Mouse (Mus musculus) thymus, postnatal 10 days (tissue): ENCODE data around the gene Mpzl2.

ENCODE experiments used
- DNase-seq, 2 experiments: peaks; one replicate each; pipeline ENCODE4 v3.0.0; 2021; ENCODE audit warnings: low spot score in 2 of 2

Mpzl2 gene

DNA sequence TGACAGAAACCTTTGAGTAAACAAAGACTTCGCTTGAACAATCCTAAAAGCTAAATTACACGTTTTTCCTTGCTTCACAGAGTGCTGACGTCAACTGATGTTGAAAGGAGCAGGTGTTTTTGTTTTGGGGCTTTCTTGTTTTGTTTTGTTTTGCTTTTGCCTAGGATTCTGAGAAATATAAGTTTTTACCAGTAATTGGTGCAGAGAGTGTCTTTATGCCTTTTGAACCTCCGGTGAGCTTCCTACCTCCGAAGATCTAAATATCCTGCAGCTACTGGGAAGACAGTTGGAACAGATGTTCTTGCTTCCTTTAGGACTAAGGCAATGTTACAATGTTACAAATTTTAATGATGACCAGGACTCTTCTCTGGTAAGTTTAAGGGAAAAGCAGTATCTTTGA is at the start of gene Mpzl2:
Gene Mpzl2 (plus strand): TSS at position 301 of the 400 bp plus-strand sequence.
- DNase-seq, result no peak

DNA sequence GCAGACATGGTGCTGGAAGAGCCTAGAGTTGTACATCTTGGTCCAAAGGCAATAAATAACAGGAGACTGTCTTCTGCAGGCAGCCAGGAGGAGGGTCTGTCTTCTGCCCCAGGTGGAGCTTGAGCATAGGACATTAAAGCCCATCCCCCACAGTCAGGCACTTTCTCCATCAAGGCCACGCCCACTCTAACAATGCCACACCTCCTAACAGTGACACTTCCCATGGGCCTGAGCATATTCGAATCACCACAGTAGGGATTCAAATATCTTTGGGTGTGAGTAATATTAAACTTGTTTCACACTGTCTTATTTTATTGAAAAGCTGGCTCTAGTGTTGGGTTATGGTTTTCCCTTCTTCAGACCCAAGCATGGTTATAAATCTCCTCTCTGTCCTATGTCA is 47.8 kb upstream of the Mpzl2 start:
- DNase-seq, result no peak

DNA sequence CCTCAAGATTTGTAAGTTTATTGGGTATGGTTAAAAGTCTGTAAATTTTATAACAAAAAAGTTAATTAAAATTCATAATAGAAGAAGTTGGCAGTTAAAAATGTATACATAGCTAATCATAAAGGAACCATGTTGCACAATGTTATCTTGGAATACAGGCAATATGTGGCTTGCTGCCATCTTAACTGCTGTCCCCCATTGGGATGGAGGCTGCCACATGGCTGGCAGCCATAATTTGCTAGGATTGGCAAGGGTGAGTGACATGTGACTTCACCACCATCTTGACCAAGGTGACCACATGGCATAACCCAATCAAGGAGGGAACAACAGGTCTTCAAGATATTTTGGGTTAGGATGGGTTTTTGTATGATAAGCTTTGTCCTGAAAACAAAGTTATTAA is 47.3 kb upstream of the Mpzl2 start:
- no peak for DNase-seq

DNA sequence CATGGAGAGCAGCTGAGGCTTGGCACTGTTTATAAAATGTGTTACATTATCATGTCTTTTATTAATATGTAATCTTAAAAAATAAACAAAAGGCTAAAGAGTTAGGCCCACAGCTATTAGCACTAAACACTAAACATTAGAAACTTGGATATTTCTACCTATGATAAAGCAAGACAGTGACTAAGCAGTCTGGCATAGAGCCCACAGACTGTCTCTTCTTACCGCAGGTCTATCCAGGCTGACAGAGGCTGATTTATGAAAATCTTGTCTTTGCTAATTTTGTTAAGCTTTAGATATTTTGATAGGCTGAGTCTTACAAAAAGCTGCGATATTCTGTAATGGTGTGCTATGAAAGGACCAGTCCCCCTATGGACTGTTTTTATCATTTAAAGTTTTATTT is 46.3 kb upstream of the Mpzl2 start:
- no peak for DNase-seq

DNA sequence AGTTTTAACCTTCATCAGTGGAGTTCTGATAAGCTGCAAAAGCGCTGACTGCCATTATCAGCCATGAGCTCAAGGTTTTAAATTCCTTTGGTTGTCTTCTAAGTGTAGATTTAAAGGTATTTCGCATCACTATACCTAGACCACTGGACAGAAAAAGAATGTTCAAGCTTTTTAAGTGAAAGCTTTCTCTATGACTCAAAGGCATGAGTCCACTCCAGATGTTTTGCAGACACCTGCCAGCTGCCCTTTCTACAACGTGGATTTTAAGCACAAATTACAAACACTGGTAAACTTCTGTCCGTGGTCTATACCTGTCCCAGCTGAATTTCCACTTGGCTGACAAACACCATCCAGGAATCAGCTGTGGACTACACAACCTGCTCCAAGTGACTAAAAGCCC is 44.6 kb upstream of the Mpzl2 start:
- DNase-seq, result no peak

DNA sequence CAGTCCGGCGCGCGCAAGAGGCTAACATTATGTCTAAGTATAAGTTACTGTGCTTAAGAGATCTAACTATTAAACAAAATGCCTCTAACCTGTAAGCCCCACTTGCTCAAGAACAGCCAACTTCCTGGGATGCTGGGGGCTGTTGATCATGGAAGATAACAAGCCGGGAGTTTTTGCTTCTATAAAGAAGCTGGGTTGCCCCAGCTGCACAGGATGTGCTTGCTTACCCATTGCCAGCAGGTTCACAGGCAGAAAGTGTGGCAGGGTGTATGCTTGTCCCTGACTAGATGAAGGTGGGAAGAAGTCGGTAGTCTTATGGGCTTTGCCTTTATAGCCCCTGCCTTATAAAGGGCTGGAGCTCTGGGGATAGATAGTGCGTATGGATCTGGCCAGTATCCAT is 43.0 kb upstream of the Mpzl2 start:
- peak; percentile 56 to 63 for DNase-seq

DNA sequence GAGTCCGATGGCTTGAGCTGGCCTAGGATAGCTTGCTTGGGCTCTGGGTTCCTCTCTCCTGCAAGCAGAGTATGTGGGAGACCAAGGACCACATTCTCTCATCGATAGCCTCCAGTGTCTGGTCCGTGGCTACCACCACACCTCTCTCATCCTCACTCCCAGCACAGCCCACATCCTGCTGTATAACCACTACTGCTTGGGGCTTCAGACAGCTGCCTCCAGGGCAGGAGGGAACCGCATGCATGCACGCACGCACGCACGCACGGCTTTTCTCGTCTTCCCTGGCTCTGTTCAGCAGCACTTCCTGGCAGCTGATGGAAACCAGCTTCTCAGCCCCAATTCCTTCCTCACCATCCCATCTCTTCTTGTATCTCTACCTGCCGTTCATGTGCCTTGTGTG is 41.5 kb upstream of the Mpzl2 start:
- DNase-seq, result peak in 1 of 2 experiments; percentile 59

DNA sequence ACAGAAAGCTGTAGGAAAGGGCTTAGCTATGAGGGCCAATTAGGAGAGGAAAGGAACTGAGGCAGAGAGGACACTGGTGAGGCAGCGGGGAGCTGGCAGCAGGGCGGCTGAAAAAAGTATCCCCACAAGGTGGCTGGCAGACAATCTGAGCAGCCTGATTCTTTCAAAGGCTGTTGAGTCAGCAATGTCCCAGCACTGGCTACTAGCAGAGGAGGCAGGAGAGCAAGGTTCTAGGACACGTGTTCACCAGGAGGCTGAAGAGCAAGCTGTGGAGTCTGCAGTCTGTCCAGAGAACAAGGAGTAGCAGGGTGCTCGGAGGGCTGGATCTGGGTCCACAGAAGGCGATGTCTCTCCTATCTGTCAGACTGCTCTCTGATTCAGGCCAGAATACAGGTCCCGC is 40.4 kb upstream of the Mpzl2 start:
- peak in 1 of 2 experiments; percentile 33 for DNase-seq

DNA sequence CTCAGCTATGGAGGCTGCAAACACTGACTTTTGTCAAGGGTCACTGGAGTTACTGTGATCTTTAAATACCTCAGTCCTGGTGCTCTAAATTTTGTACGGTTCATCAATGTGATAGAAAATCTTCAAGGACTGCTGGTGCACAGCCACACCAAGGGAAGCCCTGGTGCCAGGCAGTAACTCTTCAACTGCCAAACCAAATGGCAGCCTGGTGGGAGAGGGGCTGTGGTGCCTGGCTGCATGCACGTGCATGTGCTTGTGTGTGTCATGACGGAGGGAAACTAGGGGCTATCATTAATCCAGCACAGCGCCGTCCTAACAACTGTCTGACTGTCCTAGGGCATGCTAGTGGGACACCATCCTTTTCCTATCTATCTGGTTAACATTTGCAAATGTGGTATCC is 39.8 kb upstream of the Mpzl2 start:
- DNase-seq, result no peak

DNA sequence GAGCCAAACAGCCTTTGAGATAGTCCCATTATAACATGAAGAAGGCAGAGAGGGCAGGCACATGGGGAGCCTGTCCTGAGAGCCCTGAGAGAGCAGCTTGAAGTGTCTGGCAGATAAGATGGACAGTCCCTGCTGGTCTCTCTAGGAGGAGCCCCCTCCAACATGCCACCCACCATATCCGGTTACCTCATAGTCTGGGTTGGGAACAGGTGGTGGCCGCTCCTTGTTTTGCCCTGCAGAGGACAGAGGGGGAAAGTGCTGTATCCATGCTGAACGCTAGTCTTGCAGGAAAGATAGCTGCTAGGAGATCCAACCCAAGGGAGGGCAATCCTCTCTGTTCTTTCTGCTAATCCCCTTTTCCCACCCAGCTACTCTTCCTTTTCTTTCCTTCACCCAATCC is 39.4 kb upstream of the Mpzl2 start:
- no peak for DNase-seq

DNA sequence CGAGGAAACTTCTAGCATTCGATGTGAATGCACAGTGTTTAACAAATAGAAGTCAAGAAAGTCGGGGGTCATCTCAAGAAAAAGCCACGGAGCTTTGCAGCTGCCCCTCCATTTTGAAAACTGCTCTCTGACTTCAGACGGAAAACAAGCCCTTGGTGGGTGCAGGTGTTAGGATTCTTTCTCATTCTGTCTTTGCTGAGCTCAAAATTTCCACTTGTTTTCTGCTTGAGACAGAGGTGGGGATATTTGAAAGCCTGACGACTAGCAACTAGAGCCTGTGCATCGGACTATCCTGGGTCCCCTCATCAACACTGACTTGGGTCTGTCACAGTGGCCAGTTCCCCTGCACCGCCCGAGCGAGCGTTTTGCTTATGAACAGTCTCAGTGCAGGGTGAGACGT is 32.2 kb upstream of the Mpzl2 start:
- no peak for DNase-seq

DNA sequence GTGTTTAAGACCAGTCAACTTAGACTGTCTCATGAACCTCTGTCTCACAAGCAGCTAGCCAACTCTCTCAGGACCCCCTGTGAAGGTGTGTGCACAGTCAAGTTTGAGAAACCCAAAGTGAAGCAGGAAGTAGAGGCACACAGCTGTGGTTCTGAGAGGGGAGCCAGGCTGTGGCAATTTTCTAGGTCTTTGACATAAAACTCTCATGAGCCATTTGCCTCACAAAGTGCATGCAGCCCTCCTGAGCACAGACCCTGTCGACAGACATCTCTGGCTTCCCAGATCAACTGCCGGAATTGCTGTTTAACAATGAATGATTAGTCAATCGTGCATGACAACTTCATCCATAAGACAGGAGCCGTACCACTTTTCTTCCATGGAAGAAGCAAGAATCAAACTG is 31.3 kb upstream of the Mpzl2 start:
- peak; percentile 69 to 71 for DNase-seq

DNA sequence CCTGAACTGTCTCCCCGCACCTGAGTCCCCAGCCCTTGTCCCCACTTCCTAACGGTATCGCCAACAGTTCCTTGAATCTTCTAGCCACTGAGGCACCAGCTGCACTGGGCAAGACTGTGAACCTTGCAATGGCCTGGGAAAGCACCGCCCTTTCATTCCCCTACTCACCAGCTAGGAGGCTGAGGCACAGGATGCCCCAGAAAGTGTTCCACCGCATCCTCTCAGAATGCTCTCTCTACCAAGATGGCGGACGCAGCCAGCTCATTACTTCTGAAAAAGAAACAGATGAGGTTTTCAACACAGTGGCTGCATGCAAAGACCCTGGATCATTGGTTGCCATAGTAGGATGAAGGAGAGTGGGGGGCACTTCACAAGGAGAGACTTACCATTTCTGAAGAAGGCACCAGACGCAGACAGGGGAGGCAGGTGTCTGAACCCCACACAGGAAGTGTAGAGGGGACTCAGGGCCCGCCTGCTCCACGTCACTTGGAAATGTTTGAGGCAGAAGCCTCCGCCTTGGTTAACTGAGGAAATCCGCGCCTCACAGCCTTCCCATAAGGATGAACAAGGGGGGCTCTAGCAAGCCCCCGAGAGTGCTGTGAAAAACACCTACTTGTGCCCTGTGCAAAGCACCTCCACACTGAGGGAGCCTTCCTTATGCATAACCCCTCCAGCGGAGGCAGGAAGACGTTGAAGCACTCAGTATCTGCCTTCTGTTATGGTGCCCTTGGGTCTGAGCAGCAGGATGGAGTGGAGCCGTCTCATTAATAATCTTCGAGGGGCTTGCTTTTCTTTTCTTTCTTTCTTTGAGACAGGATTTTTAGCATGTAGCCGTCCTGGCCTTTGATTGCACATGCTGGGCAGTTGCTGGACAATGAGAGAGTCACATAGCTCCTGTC is 30.2 kb upstream of the Mpzl2 start, which contains the start of gene Cd3e:
Gene Cd3e (minus strand): TSS at position 448 of the 899 bp plus-strand sequence.
- DNase-seq, result peak; percentile 75 to 84

DNA sequence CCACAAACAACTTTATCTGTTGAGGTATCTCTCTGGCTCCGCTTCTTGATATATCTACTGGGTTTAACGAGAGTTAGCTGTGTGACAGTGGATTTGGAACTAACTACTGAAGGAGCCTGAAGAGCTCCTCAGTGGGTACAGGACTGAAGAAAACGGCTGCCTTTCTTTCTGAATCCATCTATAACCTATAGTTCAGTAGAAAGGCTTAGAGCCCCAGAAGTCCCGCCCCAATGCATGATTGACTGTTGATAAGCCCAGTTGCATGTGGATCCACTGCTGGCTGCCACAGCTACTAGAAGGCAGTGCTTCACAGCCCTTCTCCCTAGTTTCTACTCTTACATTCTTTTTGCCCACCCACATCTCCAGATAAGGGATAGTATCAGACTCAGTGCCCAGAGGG is 29.1 kb upstream of the Mpzl2 start:
- DNase-seq, result peak; percentile 69 to 71

DNA sequence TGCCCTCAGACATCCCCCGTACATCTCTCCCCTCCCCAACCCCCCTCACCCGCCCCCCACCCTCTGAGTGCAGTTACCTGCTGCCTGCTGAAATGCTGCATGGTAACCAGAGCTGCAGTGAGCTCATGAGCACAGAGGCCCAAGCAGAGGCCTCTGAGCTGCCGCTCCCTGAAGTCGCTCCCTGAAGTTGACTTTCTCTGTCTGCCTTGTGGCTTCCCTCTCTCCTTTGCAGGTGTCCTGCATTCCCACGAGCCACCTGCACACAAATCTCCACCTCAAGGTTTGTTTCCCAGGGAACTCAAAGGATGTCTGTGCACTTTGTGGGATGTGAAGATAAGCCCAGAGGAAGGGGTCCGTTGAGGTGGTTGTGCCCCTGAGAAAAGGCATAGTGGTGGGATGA is 28.3 kb upstream of the Mpzl2 start:
- DNase-seq, result no peak

DNA sequence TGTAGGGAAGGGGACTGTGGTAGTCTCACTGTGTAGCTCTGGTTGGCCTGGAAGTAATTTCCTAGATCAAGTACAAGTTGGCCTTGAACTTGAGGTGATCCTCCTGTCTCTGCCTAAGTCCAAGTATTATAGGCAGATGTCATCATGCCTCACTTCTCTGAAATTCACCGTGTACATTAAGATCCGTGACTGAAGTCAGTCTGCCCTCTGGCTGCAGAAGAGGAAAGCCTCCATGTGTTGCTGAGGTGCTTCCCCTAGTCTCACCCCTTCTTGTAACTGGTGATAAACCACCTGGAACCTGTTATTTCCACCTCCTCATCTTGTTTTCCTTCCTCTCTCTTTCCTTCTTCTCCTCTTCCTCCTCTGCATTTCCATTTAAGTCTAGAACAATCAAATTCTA is 24.7 kb upstream of the Mpzl2 start:
- no peak for DNase-seq

DNA sequence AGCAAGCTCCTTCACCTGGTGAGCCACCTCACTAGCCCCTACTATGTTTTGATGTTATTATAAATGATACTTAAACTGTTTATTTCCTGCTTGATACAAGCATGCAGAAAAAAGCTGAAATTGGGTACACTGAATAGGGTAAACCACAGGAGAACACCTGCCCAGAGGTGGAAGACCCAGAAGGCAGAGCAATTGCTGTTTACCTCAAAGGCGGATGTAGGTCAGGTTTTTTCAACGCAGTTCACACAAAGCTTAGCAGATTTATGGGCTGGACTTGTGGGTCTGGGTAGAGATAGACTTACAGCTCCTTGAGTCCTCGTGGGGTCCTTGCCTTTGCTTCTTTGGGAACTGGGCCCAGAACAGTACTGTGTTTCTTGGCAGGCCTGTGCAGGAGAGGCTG is 23.8 kb upstream of the Mpzl2 start:
- DNase-seq, result peak; percentile 56 to 60

DNA sequence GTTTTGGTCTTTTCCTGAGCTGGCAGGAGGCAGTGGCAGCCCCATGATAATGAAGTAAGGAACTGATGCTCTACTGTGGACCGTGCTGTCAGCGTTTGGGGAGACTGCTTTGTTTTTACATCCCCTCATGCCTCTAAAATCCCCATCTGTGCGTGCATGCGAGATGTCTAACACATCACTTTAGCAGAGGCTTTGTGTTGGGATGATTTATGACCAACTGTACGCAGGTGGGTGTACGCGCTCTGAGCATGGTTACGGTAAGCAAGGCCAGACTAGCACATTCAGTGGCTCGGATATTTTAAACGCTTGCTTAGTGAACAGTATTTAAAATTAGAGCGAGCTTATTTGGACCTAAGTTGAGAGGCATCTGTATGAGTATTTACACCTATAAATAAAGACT is 21.6 kb upstream of the Mpzl2 start:
- no peak for DNase-seq

DNA sequence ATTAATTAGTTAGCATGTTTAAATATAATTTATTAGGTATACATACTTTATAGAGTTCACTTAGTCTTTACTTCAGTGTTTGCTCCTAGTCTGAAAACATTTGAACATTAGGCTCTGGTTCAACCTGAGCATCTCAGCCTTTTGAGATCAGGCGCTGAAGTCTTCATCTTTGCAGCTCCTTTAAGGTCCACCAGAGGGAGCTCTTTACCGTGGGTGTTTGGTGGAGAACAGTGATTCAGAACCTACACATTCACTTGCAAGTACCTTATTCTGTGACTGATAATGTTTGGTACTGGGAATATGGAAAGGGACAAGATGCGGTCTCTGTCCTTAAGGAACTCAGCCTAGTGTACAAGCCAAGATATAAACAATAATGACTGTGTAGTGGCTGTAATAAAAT is 16.8 kb upstream of the Mpzl2 start:
- peak; percentile 64 to 83 for DNase-seq

DNA sequence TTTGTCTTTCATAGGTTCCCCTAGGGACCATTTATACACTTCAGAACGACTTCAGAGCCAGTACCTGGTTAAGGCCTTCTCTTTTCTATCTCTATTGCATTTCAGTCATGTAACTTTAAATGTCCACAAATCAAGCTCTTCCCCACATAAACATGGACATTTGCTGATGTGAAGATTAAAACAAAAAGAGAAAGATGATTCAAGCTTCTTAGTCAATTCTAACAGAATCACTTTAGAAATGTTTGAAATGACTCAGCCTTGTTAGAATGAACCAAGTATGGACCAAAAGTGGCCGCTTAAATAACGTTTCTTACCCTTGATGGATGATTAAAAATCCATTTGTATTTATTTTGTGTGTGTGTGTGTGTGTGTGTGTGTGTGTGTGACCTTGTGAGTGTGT is 16.0 kb upstream of the Mpzl2 start:
- DNase-seq, result no peak

DNA sequence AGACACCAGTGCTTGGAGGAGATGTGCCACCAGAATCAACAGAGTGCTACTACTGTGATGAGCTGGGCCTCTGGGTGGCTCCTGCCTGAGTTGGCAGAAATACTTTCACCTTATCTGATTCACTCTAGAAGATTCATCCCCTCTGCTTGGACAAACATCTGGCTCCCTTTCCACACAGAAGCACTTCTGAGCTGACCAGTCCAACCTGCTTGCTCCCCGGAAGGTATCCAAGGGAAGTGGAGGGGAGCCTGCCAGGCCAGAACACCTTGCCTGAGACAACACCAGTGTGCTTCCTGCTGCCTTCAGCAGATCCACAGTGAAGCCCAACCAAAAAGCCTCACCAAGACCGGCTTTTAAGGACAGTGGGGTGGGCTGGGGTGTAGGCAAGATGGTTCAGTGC is 15.4 kb upstream of the Mpzl2 start:
- DNase-seq, result no peak

DNA sequence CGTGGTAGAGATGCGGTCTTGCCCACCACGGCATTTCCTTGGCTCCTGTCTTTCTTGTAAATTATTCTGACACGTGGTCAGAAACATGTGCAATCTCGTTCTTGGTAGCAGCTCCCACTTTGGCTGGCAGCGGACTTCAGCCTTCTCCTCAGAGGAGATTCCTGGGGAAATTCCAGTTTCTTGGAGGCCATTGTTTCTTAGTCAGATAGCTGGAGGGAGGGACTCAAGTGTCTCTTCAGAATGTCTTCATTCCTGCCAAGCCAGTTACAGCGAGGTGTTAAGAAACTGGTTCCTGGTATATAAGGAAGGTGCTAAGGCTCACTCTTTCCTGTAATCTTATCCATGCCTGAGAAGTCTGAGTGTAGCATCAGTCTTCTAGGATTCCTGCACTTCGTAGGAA is 12.2 kb upstream of the Mpzl2 start:
- DNase-seq, result no peak

DNA sequence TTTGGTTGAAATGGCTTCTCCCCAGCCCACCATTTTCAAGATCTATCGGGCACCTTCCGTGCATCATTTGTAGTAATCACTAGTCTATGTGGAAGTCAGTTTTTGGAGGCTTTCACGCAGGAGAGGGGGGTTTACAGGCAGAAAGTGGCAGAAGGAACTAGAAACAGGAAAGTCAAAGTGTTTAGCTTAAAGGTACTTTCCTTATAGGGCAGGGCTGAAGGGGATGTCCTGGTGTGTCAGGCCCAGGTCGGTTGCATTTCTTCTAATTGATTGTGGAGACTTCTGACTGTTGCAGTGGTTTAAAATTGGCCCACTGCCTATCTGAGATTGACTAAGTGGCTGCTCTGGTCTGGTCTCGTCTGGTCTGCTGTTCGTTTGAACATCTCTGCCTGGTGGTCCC is 9.3 kb upstream of the Mpzl2 start:
- no peak for DNase-seq

DNA sequence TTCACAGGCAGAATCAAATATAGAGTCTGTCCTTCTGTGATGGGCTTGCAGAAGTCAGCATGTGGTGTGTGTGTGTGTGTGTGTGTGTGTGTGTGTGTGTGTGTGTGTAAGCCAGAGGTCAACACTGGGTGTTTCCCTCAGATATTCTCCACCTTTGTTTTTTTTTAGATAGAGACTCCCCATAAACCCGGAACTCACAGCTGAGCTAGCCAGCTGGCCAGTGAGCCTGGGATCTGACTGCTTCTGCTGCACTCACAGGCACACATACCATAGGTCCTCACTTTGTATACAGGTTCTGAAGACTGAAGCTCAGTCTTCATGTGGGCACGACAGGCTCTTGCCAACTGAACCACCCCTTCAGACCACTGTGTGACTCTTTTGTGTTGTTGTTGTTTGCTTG is 7.3 kb upstream of the Mpzl2 start:
- no peak for DNase-seq
